Mouse (Mus musculus) heart, embryonic 15.5 days (tissue): ENCODE data around the gene Tlr12. TPM values are rescaled to one million over a fixed set of nuclear protein-coding genes. Genes with fewer than 3 reads are reported as not detected.
"Not testable (repeated sequence)": the region's sequence is repeated elsewhere in the genome, so short reads cannot be mapped to it uniquely, and the experiment has no call there.

Experiments used
- ATAC-seq: fragments of 200-750 bp; cut with Nextera tagmentation; replicated peaks from 2 replicates; pipeline ENCODE4 v1.8.0; 2017; ENCODE audit warnings: low read depth, moderate TSS enrichment; ENCODE audit not compliant: insufficient number of reproducible peaks, insufficient read depth, low FRiP score
- H3K27ac ChIP-seq: fragments of 300-500 bp; sonication (generic); 2 replicates; pipeline ENCODE4 v1.5.1; 2015; ENCODE audit warnings: mild to moderate bottlenecking, inconsistent platforms
- H3K27me3 ChIP-seq: fragments of 300-500 bp; sonication (generic); 2 replicates; pipeline ENCODE4 v1.6.1; 2015; ENCODE audit warnings: inconsistent platforms
- H3K36me3 ChIP-seq: fragments of 300-500 bp; sonication (generic); 2 replicates; pipeline ENCODE4 v1.6.1; 2015; ENCODE audit warnings: mild to moderate bottlenecking, inconsistent platforms
- H3K4me1 ChIP-seq: fragments of 300-500 bp; sonication (generic); replicated peaks from 2 replicates; pipeline ENCODE4 v1.6.1; 2015; ENCODE audit warnings: inconsistent platforms
- H3K4me2 ChIP-seq: fragments of 300-500 bp; sonication (generic); 2 replicates; pipeline ENCODE4 v1.6.1; 2015; ENCODE audit warnings: inconsistent platforms, mild to moderate bottlenecking, moderate library complexity
- H3K4me3 ChIP-seq: fragments of 300-500 bp; sonication (generic); 2 replicates; pipeline ENCODE4 v1.5.1; 2015; ENCODE audit warnings: mild to moderate bottlenecking, inconsistent platforms
- H3K9ac ChIP-seq: fragments of 300-500 bp; sonication (generic); 2 replicates; pipeline ENCODE4 v1.6.1; 2015; ENCODE audit warnings: mild to moderate bottlenecking, inconsistent platforms
- H3K9me3 ChIP-seq: fragments of 300-500 bp; sonication (generic); replicated peaks from 2 replicates; pipeline ENCODE4 v1.6.1; 2016; ENCODE audit warnings: inconsistent platforms
- WGBS: fragments of 180-500 bp; shearing (Covaris S2); methylation state at CpG from one replicate; pipeline ENCODE4 v1.1.7; 2015; ENCODE audit warnings: mixed read lengths; 5-methylcytosine and 5-hydroxymethylcytosine counted together
- polyA plus RNA-seq: library from polyadenylated mRNA; unstranded; fragments of >200 nt; fragmentation: Nextera tagmentation; extraction: Ambion mirVana; gene quantifications from 2 replicates; pipeline ENCODE4 v1.2.1, GENCODE M21; 2015

The Tlr12 gene
- polyA plus RNA-seq, result 0.15 and 0.68 TPM in 2 replicates

GRCm38 (mm10) chr4:128618246-128618911 is at the start of gene Tlr12:
Gene Tlr12, minus strand, starts transcription at chr4:128618619.
- H3K27ac ChIP-seq, result no peak within 1 kb of the TSS
- 0 out of 2 replicates have a peak within 1 kb of the TSS, but pooled peaks have one; percentile 21 for H3K4me2 ChIP-seq

GRCm38 (mm10) chr4:128667195-128667594 is 48.8 kb upstream of the Tlr12 start:
- not testable (repeated sequence) for H3K27ac ChIP-seq, H3K9ac ChIP-seq, ATAC-seq, H3K4me3 ChIP-seq, H3K4me1 ChIP-seq, H3K9me3 ChIP-seq, H3K27me3 ChIP-seq, H3K36me3 ChIP-seq, H3K4me2 ChIP-seq
- 48% methylated on average over 4 of the region's 4 CpGs for WGBS

More at GRCm38 (mm10) chr4:128618246-128618911, at the start of gene Tlr12:
- H3K4me1 ChIP-seq, result peaks cover 10% of the 10 kb centered on the region
- ATAC-seq, result no peak
- H3K4me3 ChIP-seq, result no peak within 1 kb of the TSS
- no peaks in the 10 kb centered on the region for H3K36me3 ChIP-seq
- H3K9me3 ChIP-seq, result no peaks in the 10 kb centered on the region
- H3K9ac ChIP-seq, result no peak within 1 kb of the TSS
- H3K27me3 ChIP-seq, result peaks cover 29% of the 10 kb centered on the region
- 61% methylated on average over 15 of the region's 15 CpGs for WGBS

DNA sequence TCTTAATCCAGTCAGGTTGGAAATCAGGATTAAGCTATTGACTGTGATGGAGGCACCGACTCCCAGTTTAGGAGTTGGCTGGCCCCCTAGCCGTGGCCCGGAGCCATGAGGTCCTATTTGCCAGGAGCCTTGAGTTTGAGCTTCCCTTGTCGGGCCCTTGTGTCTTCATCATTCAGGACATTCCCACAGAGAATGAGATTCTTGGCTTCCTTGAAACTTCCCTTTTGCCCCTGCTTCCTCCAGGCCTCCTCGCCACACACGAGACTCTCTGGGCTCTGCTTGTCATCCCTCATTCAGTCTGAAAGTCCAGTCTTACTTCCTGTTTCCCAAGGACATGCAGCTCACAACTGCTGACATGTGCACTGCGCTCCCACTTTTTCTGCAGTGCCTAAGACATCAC is 47.9 kb upstream of the Tlr12 start:
- H3K36me3 ChIP-seq, H3K4me3 ChIP-seq, ATAC-seq, H3K27ac ChIP-seq, H3K4me1 ChIP-seq, H3K9me3 ChIP-seq, H3K4me2 ChIP-seq, H3K9ac ChIP-seq, H3K27me3 ChIP-seq: not testable (repeated sequence)
- 50% methylated on average over 7 of the region's 7 CpGs for WGBS

DNA sequence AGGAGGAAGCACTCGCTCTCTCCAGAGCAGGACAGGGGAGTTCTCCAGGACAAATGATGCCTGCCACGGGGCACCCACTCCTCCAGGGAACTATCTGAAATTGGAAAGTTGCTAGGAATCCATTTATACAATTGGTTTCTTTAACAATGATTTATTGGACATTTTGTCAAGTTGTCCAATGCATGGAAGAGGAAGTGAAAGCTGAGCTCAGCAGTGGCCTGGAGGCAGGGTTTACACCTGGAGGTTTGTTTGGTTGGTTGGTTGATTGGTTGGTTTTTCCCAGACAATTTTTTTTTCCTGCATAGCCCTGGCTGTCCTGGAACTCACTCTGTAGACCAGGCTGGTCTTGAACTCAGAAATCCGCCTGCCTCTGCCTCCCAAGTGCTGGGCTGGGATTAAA is 45.6 kb upstream of the Tlr12 start:
- H3K4me3 ChIP-seq, result no peak overlapping the region
- no peaks in the 10 kb centered on the region for H3K4me1 ChIP-seq
- no peak for ATAC-seq
- no peaks in the 10 kb centered on the region for H3K36me3 ChIP-seq
- 72% methylated on average over 3 of the region's 3 CpGs for WGBS
- H3K9ac ChIP-seq, result no peak overlapping the region
- H3K4me2 ChIP-seq, result no peak overlapping the region
- no peak overlapping the region for H3K27ac ChIP-seq
- no peaks in the 10 kb centered on the region for H3K9me3 ChIP-seq
- H3K27me3 ChIP-seq, result no peaks in the 10 kb centered on the region

- Histone ChIP-seq H3K36me3 (no peaks in the 10 kb centered on the region), H3K9me3 (no peaks in the 10 kb centered on the region), H3K4me1 (no peaks in the 10 kb centered on the region), H3K9ac (no peak overlapping the region), H3K27ac (no peak overlapping the region), H3K27me3 (peaks cover 14% of the 10 kb centered on the region), H3K4me2 (no peak overlapping the region), H3K4me3 (no peak overlapping the region)
- WGBS, result 87% methylated on average over 8 of the region's 8 CpGs
- no peak for ATAC-seq
Observed at GRCm38 (mm10) chr4:128661063-128661462, 42.6 kb upstream of the Tlr12 start.

GRCm38 (mm10) chr4:128660196-128660595 is 41.8 kb upstream of the Tlr12 start:
- Histone ChIP-seq H3K4me1 (peaks cover 8% of the 10 kb centered on the region; the same call in 1 of the 2 replicates), H3K9me3 (no peaks in the 10 kb centered on the region), H3K9ac (no peak overlapping the region), H3K27ac (no peak overlapping the region), H3K27me3 (peaks cover 21% of the 10 kb centered on the region), H3K36me3 (no peaks in the 10 kb centered on the region), H3K4me2 (no peak overlapping the region), H3K4me3 (no peak overlapping the region)
- WGBS, result 82% methylated on average over 8 of the region's 8 CpGs
- ATAC-seq, result no peak

DNA sequence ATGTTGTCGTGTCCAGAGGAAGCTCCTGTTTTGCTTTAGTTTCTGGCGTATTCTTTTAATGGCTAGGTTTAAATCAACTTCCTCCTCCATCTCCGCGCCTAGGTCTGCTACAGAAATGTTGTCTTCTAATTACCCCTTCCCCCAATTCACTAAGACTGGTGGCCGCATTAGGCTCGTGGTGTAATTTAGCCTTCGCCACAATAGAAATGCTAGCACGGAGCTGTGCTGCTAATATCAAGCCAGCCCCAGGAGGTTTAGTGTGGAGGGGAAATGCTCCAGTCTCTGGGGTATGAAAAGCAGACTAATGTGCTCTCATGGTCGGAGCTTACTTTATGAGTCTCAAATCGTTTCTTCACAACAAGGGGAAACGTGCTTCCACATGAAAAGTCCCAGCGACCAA is 37.0 kb upstream of the Tlr12 start:
- no peak overlapping the region for H3K27ac ChIP-seq
- peaks cover 15% of the 10 kb centered on the region; the same call in 1 of the 2 replicates for H3K4me1 ChIP-seq
- no peaks in the 10 kb centered on the region for H3K9me3 ChIP-seq
- H3K9ac ChIP-seq, result peak overlapping the region; percentile 68
- peak overlapping the region; percentile 75 for H3K4me3 ChIP-seq
- 12% methylated on average over 12 of the region's 12 CpGs for WGBS
- H3K4me2 ChIP-seq, result peak overlapping the region; percentile 100
- no peaks in the 10 kb centered on the region for H3K36me3 ChIP-seq
- peaks cover 21% of the 10 kb centered on the region for H3K27me3 ChIP-seq
- no peak for ATAC-seq

GRCm38 (mm10) chr4:128654505-128655381 is 36.3 kb upstream of the Tlr12 start, which contains the start of gene Phc2:
Gene Phc2, plus strand, starts transcription at chr4:128654702.
- H3K4me2 ChIP-seq, result peak within 1 kb of the TSS; percentile 100
- peak within 1 kb of the TSS; percentile 68 for H3K9ac ChIP-seq
- under 1% methylated on average over 67 of the region's 85 CpGs for WGBS
- H3K9me3 ChIP-seq, result no peaks in the 10 kb centered on the region
- H3K27ac ChIP-seq, result 0 out of 2 replicates have a peak within 1 kb of the TSS, but pooled peaks have one; percentile 6
- peaks cover 21% of the 10 kb centered on the region for H3K27me3 ChIP-seq
- peaks cover 15% of the 10 kb centered on the region; the same call in 1 of the 2 replicates for H3K4me1 ChIP-seq
- H3K36me3 ChIP-seq, result no peaks in the 10 kb centered on the region
- H3K4me3 ChIP-seq, result peak within 1 kb of the TSS; percentile 75
- ATAC-seq, result peak; percentile 91

GRCm38 (mm10) chr4:128652584-128653298 is 34.3 kb upstream of the Tlr12 start:
- no peaks in the 10 kb centered on the region for H3K9me3 ChIP-seq
- ATAC-seq, result no peak
- peaks cover 21% of the 10 kb centered on the region for H3K27me3 ChIP-seq
- H3K36me3 ChIP-seq, result no peaks in the 10 kb centered on the region
- H3K4me1 ChIP-seq, result peaks cover 15% of the 10 kb centered on the region; the same call in 1 of the 2 replicates
- H3K4me2 ChIP-seq, result no peak overlapping the region
- 0 out of 2 replicates have a peak overlapping the region, but pooled peaks have one; percentile 7 for H3K27ac ChIP-seq
- WGBS, result 31% methylated on average over 5 of the region's 5 CpGs
- H3K9ac ChIP-seq, result no peak overlapping the region
- H3K4me3 ChIP-seq, result no peak overlapping the region

DNA sequence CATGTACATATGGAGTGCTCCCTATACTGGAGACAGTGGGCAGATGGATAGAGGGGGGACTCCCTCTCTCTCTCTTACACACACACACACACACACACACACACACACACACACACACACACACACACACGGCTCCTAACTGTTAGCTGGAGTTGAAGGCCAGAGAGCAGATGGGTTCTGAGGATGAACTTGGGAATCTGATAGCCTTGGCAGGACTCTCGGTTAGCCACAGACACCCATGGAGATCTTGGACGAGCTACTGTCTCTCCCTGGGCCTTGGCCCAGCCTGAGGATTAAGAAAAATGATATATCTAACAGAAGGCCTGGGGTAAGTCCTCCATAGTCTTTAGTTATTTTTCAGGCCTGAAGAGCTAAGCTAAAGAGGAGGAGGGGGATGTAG is 33.1 kb upstream of the Tlr12 start:
- Histone ChIP-seq H3K27ac (no peak overlapping the region), H3K4me3 (no peak overlapping the region), H3K4me2 (no peak overlapping the region), H3K27me3 (peaks cover 11% of the 10 kb centered on the region), H3K9me3 (no peaks in the 10 kb centered on the region), H3K4me1 (peaks cover 20% of the 10 kb centered on the region), H3K36me3 (no peaks in the 10 kb centered on the region), H3K9ac (no peak overlapping the region)
- no peak for ATAC-seq
- WGBS, result 66% methylated on average over 3 of the region's 3 CpGs
